Comparison of ENCODE assay signal across 20 mouse cellular contexts in genomic region chr14:98708045-98708444, GRCm38 (mm10).
DNase-seq lines count a peak whose midpoint lies in the region; ATAC-seq and TF ChIP-seq lines count a peak whose summit lies in the region.
"Had no signal": no experiment of that assay in that cellular context is flagged by ENCODE, and none has a peak within 500 bp of the region (broad histone marks: within the 10 kb centered on the region; RNA-seq: fewer than 3 reads in every experiment).

No protein-coding gene starts in this region.

- H3K27me3 ChIP-seq in hindbrain, embryonic 12.5 days: peaks cover 28% of the 10 kb centered on the region
- peaks cover 15% of the 10 kb centered on the region for H3K27me3 ChIP-seq in hindbrain, embryonic 14.5 days (ENCODE audit: control insufficient read depth, insufficient read depth, low read length)
- peaks cover 40% of the 10 kb centered on the region for H3K27me3 ChIP-seq in midbrain, embryonic 14.5 days (ENCODE audit: control insufficient read depth, insufficient read depth, low read length)
- peaks cover 7% of the 10 kb centered on the region for H3K27me3 ChIP-seq in midbrain, embryonic 16.5 days (ENCODE audit: control insufficient read depth, insufficient read depth, low read depth, low read length)
- no peaks in the 10 kb centered on the region for H3K27me3 ChIP-seq in liver, embryonic 11.5 days (replicated peaks; ENCODE audit: control insufficient read depth, insufficient read depth, low read length)
- H3K27me3 ChIP-seq in kidney, embryonic 14.5 days (ENCODE audit: control insufficient read depth, insufficient read depth, low read length): no peaks in the 10 kb centered on the region
- H3K27me3 ChIP-seq: forebrain, embryonic 12.5 days had no signal

- 25% methylated on average over 2 of the region's 2 CpGs for WGBS in hindbrain, embryonic 12.5 days
- 28% methylated on average over 2 of the region's 2 CpGs for WGBS in hindbrain, embryonic 14.5 days
- 8% methylated on average over 2 of the region's 2 CpGs for WGBS in midbrain, embryonic 14.5 days
- WGBS in midbrain, embryonic 16.5 days: 22% methylated on average over 2 of the region's 2 CpGs
- 84% methylated on average over 2 of the region's 2 CpGs for WGBS in liver, embryonic 11.5 days
- WGBS in kidney, embryonic 14.5 days: 90% methylated on average over 2 of the region's 2 CpGs

- ATAC-seq in hindbrain, embryonic 12.5 days (ENCODE audit: low FRiP score): peak; percentile 63; the same call in 1 of the 2 replicates
- ATAC-seq in hindbrain, embryonic 14.5 days (ENCODE audit: low FRiP score): no peak
- no peak for ATAC-seq in midbrain, embryonic 14.5 days (ENCODE audit: low FRiP score, low TSS enrichment)
- ATAC-seq in midbrain, embryonic 16.5 days: no peak
- no peak for ATAC-seq in liver, embryonic 11.5 days (replicated peaks; ENCODE audit: low FRiP score)
- no peak for ATAC-seq in kidney, embryonic 14.5 days (ENCODE audit: low FRiP score, low TSS enrichment)
- ATAC-seq: forebrain, embryonic 16.5 days; hindbrain, embryonic 16.5 days had no signal

- TF ChIP-seq POLR2A in brain, embryonic 14.5 days (IDR thresholded peaks at IDR 0.05; ENCODE audit: borderline replicate concordance, extremely low read depth, insufficient read depth, insufficient read length, poor library complexity, severe bottlenecking): no peak

- H3K4me2 ChIP-seq in hindbrain, embryonic 12.5 days (replicated peaks): no peak overlapping the region
- H3K4me2 ChIP-seq in hindbrain, embryonic 14.5 days (replicated peaks): no peak overlapping the region
- no peak overlapping the region for H3K4me2 ChIP-seq in midbrain, embryonic 14.5 days (ENCODE audit: low read length)
- H3K4me2 ChIP-seq in midbrain, embryonic 16.5 days (ENCODE audit: low read length): no peak overlapping the region
- no peak overlapping the region for H3K4me2 ChIP-seq in liver, embryonic 11.5 days
- no peak overlapping the region for H3K4me2 ChIP-seq in kidney, embryonic 14.5 days (replicated peaks; ENCODE audit: low read depth, low read length)
- H3K4me2 ChIP-seq: forebrain, embryonic 12.5 days had no signal

- H3K36me3 ChIP-seq in hindbrain, embryonic 12.5 days: no peaks in the 10 kb centered on the region
- no peaks in the 10 kb centered on the region for H3K36me3 ChIP-seq in hindbrain, embryonic 14.5 days (replicated peaks; ENCODE audit: control insufficient read depth, insufficient read depth)
- H3K36me3 ChIP-seq in midbrain, embryonic 14.5 days (ENCODE audit: control insufficient read depth, insufficient read depth, low read length): no peaks in the 10 kb centered on the region
- H3K36me3 ChIP-seq in midbrain, embryonic 16.5 days (ENCODE audit: control insufficient read depth, insufficient read depth, low read length): no peaks in the 10 kb centered on the region
- H3K36me3 ChIP-seq in liver, embryonic 11.5 days (ENCODE audit: control insufficient read depth, insufficient read depth, low read length): no peaks in the 10 kb centered on the region
- H3K36me3 ChIP-seq in kidney, embryonic 14.5 days (ENCODE audit: control insufficient read depth, insufficient read depth, low read length): no peaks in the 10 kb centered on the region
- H3K36me3 ChIP-seq: forebrain, embryonic 12.5 days; heart, embryonic 10.5 days had no signal

- H3K9ac ChIP-seq in hindbrain, embryonic 12.5 days: no peak overlapping the region
- H3K9ac ChIP-seq in hindbrain, embryonic 14.5 days: no peak overlapping the region
- no peak overlapping the region for H3K9ac ChIP-seq in midbrain, embryonic 14.5 days (replicated peaks; ENCODE audit: low read length)
- H3K9ac ChIP-seq in midbrain, embryonic 16.5 days (ENCODE audit: low read depth, low read length): no peak overlapping the region
- H3K9ac ChIP-seq in liver, embryonic 11.5 days (ENCODE audit: low read depth, low read length): no peak overlapping the region
- no peak overlapping the region for H3K9ac ChIP-seq in kidney, embryonic 14.5 days (ENCODE audit: low read depth, low read length)
- H3K9ac ChIP-seq: forebrain, embryonic 12.5 days had no signal

- TF ChIP-seq CTCF in brain, embryonic 14.5 days (IDR thresholded peaks at IDR 0.05; ENCODE audit: borderline replicate concordance, extremely low read depth, insufficient read depth, insufficient read length): no peak

- H3K9me3 ChIP-seq in hindbrain, embryonic 12.5 days (replicated peaks): no peaks in the 10 kb centered on the region
- no peaks in the 10 kb centered on the region for H3K9me3 ChIP-seq in hindbrain, embryonic 14.5 days (ENCODE audit: control insufficient read depth, low read length)
- H3K9me3 ChIP-seq in midbrain, embryonic 14.5 days (ENCODE audit: control insufficient read depth, low read length): no peaks in the 10 kb centered on the region
- H3K9me3 ChIP-seq in midbrain, embryonic 16.5 days (replicated peaks; ENCODE audit: control insufficient read depth, low read length, poor library complexity, severe bottlenecking): no peaks in the 10 kb centered on the region
- no peaks in the 10 kb centered on the region for H3K9me3 ChIP-seq in liver, embryonic 11.5 days (ENCODE audit: control insufficient read depth, low read length)
- H3K9me3 ChIP-seq in kidney, embryonic 14.5 days (ENCODE audit: control insufficient read depth, low read length): no peaks in the 10 kb centered on the region
- H3K9me3 ChIP-seq: forebrain, embryonic 12.5 days; heart, embryonic 10.5 days had no signal

- no peak for DNase-seq in hindbrain, embryonic 14.5 days (ENCODE audit: low spot score)
- peak; percentile 44 for DNase-seq in midbrain, embryonic 14.5 days
- DNase-seq in brain, embryonic 14.5 days (ENCODE audit: low read depth): peak; percentile 27
- peak; percentile 64 for DNase-seq in embryo, embryonic 10.5 days (ENCODE audit: low spot score)
- DNase-seq in liver, embryonic 11.5 days (ENCODE audit: low spot score): no peak
- DNase-seq: adrenal gland, adult 2 months; adrenal gland, postnatal 25 days; cerebellum, adult 2 months; cerebellum, postnatal 10 days; gastrocnemius, postnatal 10 days; heart, adult 18-20 months; heart, postnatal 10 days; heart, postnatal 4 days had no signal

- H3K4me3 ChIP-seq in hindbrain, embryonic 12.5 days: no peak overlapping the region
- no peak overlapping the region for H3K4me3 ChIP-seq in hindbrain, embryonic 14.5 days (replicated peaks; ENCODE audit: low read length)
- no peak overlapping the region for H3K4me3 ChIP-seq in midbrain, embryonic 14.5 days (replicated peaks; ENCODE audit: low read depth, low read length)
- no peak overlapping the region for H3K4me3 ChIP-seq in midbrain, embryonic 16.5 days (ENCODE audit: low read depth, low read length)
- no peak overlapping the region for H3K4me3 ChIP-seq in liver, embryonic 11.5 days (ENCODE audit: low read depth, low read length)
- no peak overlapping the region for H3K4me3 ChIP-seq in kidney, embryonic 14.5 days (ENCODE audit: low read length)
- H3K4me3 ChIP-seq: forebrain, embryonic 12.5 days; heart, embryonic 10.5 days had no signal

- H3K4me1 ChIP-seq in hindbrain, embryonic 12.5 days: no peaks in the 10 kb centered on the region
- H3K4me1 ChIP-seq in hindbrain, embryonic 14.5 days (replicated peaks; ENCODE audit: control insufficient read depth, insufficient read depth, low read length): 0 out of 2 replicates have a peak, but pooled peaks cover 4% of the 10 kb centered on the region
- H3K4me1 ChIP-seq in midbrain, embryonic 14.5 days (ENCODE audit: control insufficient read depth, insufficient read depth, low read length): peaks cover 5% of the 10 kb centered on the region; the same call in 1 of the 2 replicates
- no peaks in the 10 kb centered on the region for H3K4me1 ChIP-seq in midbrain, embryonic 16.5 days (ENCODE audit: control insufficient read depth, insufficient read depth, low read length)
- H3K4me1 ChIP-seq in liver, embryonic 11.5 days (replicated peaks; ENCODE audit: control insufficient read depth, insufficient read depth, low read length): no peaks in the 10 kb centered on the region
- H3K4me1 ChIP-seq in kidney, embryonic 14.5 days (ENCODE audit: control insufficient read depth, insufficient read depth, low read length): no peaks in the 10 kb centered on the region
- H3K4me1 ChIP-seq: forebrain, embryonic 12.5 days had no signal

- H3K27ac ChIP-seq in hindbrain, embryonic 12.5 days: no peak overlapping the region
- H3K27ac ChIP-seq in hindbrain, embryonic 14.5 days: no peak overlapping the region
- no peak overlapping the region for H3K27ac ChIP-seq in midbrain, embryonic 14.5 days (replicated peaks; ENCODE audit: low read depth, low read length)
- no peak overlapping the region for H3K27ac ChIP-seq in midbrain, embryonic 16.5 days (ENCODE audit: low read length)
- H3K27ac ChIP-seq in liver, embryonic 11.5 days (ENCODE audit: low read depth, low read length): no peak overlapping the region
- no peak overlapping the region for H3K27ac ChIP-seq in kidney, embryonic 14.5 days (ENCODE audit: low read depth, low read length)
- H3K27ac ChIP-seq: forebrain, embryonic 12.5 days; heart, embryonic 10.5 days had no signal

Comparison
In these comparisons a context has a peak if more than half of its experiments do, and no peak if none do; other contexts are left out.
1. DNase-seq: peak in midbrain, embryonic 14.5 days (single experiment), brain, embryonic 14.5 days (single experiment) and embryo, embryonic 10.5 days (single experiment); none in hindbrain, embryonic 14.5 days (single experiment) and liver, embryonic 11.5 days (single experiment).